Mouse (Mus musculus) urinary bladder, postnatal 25 days (tissue): ENCODE measurements around the gene Xrn2.
"Not testable (repeated sequence)": the region's sequence is repeated elsewhere in the genome, so short reads cannot be mapped to it uniquely, and the experiment has no call there.

Experiments
- DNase-seq: peaks from one replicate; pipeline ENCODE4 v3.0.0; 2022; ENCODE audit warnings: low spot score

The Xrn2 gene

DNA sequence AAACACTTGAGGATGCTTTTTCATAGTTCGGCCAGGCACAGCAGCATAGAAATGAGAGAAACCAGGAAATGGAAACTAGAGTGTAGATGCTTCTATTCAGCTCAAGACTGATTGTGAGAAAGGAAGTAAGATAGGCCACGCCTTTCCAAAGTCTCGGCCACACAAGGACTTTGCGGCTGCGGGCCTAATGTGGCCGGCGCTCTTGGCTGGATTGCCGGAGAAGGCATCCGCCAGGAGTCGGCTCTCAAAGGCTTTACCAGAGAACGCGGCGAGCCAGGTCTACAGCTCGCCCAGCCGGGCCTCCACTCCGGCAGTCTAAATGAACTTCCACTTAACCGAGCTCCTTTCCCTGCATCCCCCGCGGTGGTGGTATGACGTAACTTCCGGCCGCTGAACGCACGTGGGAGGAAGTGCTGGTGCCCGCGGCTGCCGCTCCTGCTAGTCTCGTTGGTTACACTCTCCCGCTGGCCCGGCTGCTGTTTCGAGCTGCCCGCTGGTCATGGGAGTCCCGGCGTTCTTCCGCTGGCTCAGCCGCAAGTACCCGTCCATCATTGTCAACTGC, at the start of gene Xrn2:
Gene Xrn2, plus strand, starts transcription at position 374 of the 562 bp plus-strand sequence.
- DNase-seq: peak; percentile 89

DNA sequence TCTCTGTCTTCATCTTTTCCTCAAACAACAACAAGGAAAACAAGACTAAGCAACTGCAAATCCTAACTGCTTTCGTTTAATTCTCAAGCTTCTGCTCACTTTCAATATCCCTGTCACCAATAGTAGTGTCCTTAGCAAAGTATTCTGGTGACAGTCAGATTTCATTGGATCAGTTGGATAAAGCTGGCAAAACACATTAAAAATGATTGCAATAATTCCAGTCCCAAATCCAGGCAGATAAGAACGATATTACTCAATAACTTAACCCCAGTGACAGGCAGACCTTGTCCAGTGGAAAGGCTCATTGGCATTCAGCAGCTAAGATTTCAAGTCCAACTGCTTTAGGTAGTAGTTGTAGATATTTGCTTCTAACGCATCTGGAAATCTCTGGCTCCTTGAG, 37.8 kb upstream of the Xrn2 start:
- DNase-seq: no peak

DNA sequence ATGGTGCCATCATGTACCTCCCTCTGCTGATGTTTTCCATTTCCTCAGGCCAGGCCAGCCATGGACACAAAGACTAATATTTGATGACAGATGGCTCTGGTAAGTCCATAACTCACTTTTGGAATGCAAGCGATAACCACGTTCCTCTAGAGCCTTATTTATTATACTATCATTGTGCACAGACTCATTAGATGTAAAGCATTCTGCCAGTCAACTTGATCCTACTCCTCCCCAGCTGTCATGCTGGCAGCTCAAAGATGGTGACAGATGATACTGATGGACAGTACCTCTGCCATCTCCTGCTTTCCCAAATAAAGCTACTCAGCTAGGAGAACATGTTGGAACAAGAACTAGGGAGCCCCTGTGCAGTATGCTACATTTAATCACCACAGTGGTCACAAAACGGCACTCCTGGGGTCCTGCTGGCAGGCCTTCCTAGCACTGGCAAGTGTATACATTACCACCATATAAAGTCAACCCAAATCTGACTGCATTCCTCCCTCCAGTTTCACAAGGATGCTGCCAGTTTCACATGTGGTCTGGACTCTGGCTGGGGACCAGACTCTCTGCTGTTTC, 37.3 kb upstream of the Xrn2 start:
- no peak for DNase-seq

DNA sequence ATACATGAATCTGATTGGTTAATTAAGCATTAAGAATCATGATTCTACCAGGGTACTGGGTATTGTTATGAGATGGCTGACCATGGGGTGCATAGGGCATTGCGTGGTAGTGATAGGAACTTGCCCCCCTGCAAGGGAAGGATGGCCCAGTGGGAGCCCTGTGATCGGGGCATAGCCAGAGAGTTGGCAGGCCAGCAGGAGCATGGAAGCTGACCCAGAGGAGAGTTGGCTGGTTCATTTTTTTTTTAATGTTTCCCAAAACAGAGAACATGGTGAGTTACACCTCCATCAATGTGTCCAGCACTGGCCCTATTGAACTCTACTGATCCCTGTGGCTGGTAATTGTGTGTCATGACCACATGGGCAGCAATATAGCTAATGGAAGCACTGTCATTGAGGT, 30.0 kb upstream of the Xrn2 start:
- no peak for DNase-seq

DNA sequence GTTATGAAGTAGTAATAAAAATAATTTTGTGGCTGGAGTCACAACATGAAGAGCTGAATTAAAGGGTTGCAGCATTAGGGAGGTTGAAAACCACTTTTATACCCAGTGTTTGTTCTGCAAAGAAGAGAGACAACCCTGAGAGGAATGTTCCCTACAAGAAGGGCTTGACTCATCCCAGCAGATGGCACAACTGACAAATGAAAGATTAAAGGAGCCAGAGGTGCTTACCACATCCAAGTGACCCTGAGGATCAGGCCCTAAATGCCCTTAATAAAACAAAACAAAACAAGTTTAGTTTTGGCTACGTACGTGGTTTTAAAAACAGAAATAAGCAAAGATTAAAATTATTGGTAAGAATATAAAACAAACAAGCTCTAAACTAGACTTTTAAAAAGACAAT, 28.0 kb upstream of the Xrn2 start:
- no peak for DNase-seq

DNA sequence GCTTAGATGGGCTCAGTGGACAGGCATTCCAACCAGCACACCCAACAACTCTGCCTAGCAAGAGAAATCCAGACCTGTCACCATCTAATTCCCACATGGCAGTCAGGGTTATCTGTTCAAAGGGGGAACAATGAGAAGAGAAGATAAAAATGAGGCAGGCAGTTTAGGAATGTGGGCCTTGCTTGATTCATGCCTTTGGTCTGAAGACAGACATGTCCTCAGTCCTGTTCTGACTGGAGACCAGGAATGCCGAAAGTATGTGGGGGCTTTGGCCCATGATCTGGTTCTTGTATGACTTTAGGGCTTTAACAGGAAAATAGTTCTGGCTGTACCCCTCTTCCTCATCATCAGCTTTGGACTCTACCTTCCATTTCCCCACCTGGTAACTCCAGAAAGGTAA, 27.0 kb upstream of the Xrn2 start:
- DNase-seq: no peak

DNA sequence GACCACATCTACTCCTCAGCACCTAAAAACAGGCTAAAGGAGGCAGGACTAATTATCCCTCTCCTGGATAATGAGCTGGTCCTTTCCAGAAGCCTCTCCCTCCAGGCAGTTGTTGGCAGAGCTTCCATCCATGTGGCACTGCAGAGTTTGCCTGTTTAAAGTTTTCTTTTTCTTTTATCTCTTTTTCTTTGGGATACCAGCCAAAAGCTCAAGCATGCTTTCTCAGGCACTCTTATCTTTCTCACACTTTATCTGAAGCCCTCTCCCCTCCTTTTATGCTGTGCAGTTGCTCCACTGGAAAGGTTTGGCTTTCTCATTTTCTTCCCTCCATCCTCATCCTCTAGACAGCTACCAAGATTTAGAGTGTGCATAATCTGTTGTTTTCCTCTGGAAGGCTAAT, 26.4 kb upstream of the Xrn2 start:
- DNase-seq: no peak

DNA sequence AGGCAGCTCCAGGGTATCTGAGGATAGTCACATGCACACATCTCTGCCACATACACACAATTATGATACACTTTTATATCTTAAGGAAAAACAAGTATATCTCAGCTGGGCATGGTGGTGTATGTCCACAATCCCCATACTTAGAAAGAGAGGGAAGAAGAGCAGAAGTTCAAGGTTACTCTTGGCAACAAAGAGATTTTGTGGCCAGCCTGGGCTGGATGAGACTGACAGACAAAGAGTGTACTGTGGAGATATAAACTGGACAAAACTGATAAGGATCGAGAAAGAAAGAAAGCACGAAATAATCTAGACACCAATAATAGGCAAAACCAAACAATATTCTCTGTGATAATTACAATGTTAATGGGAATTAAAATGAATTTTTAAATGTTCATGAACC, 5.5 kb upstream of the Xrn2 start:
- DNase-seq: no peak

DNA sequence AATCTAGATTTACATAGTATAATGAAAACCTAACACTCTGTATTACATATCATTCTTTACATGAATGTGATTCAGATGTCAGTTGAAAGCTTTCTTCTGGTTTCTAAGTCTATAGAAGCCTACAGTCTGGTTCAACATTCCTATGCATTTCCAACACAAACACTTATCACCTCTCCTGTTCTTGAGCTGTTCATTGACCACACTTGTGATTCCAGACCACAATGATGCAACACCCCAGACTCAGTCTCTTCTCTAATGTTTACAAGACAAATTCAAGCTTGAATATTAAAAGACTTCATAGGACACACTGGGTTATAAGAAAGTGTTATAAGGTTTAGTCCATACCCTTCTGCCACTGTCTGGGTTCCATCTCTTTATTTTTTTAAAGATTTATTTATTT, 3.7 kb upstream of the Xrn2 start:
- DNase-seq: no peak

DNA sequence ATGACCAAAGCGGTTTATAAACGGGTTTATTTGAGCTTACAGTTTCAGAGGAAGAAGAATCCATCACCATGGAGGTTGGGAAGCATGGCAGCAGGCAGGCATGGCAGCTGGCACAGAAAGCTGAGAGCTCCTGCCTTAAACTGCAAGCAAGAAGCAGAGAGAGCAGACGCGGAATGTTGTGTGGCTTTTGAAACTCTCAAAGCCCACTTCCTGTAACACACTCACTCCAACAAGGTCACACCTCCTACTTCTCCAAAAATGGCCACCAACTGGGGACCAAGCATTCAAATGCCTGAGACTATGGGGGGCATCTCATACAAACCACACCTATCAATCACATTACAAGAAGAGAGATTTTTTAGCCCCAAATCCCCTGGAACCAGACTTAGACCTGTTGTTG, 2.7 kb upstream of the Xrn2 start:
- DNase-seq: no peak

DNA sequence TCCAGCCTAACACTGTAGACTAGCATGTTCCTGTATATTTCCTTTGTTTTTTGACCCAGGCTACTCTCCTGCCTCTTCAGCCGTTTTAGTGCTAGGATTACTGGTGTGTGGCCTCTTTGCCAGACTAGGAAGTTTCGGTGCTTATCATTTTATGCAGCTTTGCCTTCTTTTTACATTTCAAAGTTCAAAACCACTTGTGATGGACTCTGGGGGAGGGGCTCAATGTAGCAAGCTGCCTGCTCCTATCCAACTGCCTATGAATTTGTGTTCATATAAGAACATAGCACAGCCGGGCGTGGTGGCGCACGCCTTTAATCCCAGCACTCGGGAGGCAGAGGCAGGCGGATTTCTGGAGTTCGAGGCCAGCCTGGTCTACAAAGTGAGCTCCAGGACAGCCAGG, 1.8 kb upstream of the Xrn2 start:
- no peak for DNase-seq

DNA sequence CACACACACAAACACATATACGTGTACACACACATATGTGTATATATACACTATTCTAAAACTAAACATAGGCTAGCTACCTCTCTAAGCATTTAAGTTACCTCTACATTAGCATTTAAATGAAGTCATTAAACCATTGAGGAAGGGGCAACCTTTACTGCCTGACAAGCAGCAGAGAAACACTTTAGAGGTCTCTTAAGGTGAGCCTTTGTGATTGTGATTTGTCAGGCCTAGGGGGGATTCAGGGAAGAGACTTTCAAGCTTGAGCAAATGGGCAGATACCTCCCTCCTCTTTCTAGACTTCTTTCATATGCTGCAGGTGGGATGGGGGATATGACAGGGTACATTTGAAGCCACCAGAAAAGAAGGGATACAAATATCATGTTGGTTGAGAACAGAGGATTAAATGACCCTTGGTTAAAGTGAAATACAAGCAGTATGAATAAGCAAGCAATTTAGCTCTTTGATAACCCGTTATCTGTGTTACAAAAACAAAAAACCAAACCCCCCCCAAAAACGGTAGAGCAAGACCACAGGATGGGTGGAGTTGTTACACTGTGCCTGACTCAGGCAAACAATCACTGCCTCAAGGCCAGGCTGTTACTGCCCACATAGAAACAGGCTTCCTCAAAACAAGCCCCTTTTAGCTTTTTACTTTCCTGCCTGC, 1.2 kb upstream of the Xrn2 start:
- no peak for DNase-seq

DNA sequence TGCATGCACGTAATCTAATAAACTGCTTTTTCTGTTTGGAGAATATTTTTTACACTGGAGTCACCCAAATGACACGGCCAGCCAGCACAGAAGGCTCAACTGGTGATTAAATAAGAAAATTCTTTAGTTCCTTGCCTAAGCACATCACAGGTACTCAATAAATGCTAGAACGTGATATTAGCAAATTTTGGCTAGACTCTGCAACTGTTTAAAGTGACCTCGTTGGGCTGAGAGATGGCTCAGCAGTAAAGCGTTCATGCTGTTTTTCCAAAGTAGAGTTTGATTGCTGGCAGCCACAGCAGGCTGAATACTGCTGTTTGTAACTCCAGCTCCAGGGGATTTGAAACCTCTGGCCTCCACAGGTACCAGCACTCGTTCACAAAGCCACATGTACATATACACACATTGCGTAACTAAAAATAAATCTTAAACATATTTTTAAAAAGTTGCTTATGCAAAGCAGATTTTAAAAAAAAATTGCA, 614 bp upstream of the Xrn2 start:
- no peak for DNase-seq

DNA sequence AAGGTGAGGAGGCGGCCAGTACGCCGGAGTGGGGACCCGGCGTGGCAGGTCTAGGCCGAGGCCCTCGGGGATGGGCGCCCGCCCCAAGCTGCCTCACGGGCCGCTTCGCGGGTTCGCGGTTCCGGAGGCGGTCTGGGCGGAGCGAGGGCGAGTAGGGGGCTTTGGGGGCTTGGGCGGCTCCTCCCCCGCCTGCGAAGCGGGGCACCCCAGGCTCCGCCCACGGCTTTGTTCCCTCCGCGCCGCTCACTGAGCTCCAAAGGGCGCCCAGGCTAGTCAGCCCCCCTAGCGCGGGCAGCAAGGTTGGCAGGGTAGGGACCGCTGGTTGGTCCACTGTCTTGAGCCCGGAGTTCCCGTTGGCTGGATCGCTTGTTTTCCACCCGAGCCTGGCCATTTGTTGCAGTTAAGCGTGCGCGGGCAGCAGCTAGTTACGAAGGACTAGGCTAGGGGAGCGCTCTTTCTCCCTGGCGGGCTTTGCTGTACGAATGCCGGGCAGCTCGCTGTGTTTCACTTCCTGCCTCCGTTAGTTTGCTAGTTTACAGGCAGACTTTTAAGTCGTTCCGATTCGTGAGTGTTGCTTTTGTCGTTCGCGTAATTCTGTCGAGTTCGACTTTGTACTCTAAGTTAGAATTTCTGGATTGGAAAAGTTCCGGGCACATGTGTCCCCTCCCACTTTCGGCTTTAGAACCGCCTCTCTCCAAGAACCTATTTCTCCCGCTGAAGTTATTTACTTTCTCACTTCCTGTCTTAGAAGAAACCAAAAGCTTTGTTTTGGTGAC, 586 bp downstream of the Xrn2 start:
- peak; percentile 53 for DNase-seq

DNA sequence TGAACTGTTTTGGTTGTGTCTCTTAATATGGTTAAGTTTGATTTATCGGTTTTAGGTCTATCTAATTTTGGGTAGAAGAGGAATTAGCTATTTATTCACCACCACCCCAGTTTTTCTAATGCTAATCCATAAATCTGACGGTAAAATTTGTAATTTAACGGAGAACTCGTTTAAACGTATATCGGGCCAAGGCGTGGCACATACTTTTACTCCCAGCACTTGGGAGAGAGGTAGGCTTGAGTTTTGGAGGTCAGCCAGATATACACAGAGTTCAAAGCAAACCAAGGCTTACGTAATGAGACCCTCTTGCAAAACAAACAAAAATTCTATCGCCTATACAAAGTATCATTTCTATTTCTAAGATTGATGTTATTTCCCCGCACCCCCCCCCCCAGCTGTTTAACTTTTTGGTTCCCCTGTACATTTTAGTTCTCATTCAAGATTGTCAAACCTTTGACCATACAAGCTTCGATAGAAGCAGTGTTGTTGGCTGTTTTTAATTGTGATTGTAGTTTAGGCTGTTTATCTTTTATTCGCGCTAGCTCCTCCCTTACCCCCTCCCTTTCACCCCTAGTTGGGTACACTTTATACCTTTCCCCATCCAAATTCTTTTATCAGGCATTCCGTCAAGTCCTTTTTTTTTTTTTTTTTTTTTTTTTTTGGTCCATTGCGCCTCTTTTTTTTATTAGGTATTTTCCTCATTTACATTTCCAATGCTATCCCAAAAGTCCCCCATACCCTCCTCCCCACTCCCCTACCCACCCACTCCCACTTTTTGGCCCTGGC, 1.5 kb downstream of the Xrn2 start:
- DNase-seq: no peak

DNA sequence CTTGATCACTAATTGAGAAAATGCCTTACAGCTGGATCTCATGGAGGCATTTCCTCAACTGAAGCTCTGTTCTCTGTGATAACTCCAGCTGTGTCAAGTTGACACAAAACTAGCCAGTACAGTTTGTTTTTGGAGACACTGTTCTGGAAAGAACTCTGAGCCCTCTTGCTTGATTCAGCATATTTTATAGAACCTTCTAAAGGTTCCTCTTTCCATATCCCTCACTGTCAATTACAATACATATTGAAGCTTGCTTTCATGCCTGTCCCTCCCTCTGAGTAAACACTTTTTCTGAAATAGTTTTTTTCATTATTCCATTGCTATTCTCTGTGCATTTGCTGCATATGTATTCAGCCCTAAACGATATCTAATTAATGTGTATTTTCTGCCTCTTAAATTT, 9.2 kb downstream of the Xrn2 start:
- DNase-seq: not testable (repeated sequence)

DNA sequence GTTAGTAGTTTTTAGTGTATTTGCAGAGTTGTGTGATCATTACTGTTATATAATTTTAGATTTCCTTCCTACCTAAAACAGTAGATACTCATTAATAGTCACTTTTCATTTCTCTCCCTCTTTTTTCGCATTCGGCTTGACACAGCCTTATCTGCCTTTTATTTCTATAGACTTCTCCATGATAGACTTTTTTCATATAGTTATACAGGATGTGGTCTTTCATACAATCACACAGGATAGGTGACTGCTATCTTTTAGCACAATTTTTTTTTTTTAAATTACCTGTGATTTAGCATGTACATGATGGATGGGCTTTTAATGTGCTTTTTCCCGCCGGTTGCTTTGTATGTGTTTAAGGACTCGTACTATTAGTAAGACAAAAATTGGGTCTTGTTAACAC, 10.3 kb downstream of the Xrn2 start:
- no peak for DNase-seq

DNA sequence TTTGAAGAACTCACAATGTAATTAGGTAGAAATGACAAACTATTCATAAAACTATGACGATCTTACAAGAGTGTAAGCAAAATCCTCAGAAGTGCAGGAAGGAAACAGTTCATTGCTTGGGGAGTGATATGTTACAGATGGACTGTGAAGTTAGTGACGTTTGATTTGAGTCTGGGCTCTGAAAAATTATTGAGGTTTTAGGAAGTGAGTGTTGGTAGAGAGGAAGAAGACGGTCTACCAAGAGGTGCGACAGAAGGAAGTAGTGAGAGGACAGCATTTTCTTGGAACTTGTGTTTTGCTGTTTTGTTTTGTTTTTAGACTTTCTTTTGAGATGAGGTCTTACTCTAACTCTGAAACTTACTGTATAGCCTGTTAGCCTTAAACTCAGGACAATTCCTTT, 10.8 kb downstream of the Xrn2 start:
- DNase-seq: no peak

DNA sequence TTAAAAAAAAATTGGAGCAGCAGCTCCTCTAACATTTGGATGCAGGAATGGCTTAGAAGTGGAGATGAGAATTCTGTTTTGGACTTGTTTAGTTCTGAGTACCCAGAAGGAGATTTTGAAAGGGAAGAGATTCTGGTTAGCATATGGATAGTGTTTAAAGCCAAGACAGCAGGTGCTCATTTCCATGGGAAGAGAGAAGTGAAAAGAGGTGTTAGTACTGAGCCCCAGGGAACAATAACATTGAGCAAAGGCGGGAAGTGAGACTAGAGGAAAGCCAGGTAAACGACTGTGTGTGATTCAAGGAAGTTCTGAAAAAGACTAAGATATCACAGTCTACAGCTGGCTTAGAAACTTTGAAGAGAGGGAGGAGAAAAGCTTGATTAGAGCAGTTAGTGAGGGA, 20.3 kb downstream of the Xrn2 start:
- no peak for DNase-seq

DNA sequence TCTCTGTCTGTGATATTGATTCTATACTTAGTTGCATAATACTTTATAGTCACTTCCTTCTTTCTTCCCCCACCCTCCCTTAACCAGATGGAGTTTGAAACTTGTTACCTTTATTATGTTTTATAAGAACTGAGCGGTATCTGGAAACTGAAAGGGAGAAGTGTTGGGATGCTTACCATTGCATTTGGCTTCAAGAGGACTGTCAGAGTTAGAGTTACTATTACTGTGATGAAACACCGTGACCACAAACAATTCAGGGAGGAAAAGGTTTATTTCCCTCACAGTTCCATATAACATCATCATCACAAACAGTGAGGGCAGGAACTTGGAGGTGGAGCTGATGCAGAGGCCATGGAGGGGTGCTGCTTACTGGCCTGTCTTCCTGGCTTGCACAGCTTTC, 23.1 kb downstream of the Xrn2 start:
- DNase-seq: no peak

DNA sequence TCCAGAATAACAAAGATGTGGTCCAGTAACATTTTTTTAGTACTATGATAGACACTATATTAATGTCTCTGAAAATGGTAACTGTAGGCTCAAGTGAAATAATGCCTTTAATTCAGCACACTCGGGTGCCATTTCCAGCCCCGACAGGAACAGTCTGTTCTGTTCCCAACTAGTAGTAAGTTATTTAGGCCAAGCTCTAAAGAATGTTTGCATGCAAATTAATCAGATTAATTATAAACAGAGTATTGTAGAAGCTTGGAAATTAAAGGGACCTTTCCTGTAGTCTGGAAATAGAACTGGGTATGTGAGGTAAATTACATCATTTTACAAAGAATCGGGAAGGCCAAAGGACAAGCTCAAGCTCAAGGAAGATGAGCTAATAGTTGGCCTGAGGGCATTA, 34.3 kb downstream of the Xrn2 start:
- DNase-seq: no peak

DNA sequence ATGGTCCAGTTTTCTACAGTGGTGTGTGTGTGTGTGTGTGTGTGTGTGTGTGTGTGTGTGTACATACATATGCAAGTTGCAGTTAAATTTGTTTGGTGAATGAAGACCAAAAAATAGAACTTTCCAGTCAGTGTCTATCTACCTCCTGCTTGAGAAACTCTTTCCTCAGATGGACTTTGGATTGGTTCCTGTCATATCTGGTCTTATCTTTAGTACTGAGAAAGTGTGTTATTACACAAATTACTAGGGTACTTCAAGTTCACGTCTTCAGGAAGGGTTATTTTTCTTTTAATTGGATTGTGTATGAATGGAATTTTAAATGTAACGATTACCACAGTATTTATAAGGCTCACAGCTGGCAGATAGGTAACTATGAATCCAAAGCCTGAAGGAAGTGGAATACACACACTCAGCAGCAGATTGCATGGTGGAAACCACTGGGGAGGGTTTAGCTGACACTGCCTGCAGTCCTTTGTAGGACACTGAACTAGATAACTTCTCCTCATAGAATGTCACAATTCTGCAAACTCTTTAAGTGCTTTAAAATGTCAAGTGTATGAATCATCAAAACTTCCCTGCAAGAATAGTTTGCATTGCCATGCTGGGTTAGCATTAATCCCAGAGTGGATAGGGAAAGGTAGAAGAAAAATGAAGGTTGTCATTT, 40.6 kb downstream of the Xrn2 start:
- no peak for DNase-seq
